Mouse (Mus musculus) hindbrain, embryonic 11.5 days (tissue): Measurements from ENCODE around the gene Ccnd3. TPM values are rescaled to one million over a fixed set of nuclear protein-coding genes. Genes with fewer than 3 reads are reported as not detected.

Experiments
- ATAC-seq: fragments of 200-750 bp; cut with Nextera tagmentation; 2 replicates; pipeline ENCODE4 v1.8.0; 2017; ENCODE audit warnings: mild to moderate bottlenecking, moderate TSS enrichment, moderate library complexity; ENCODE audit not compliant: low FRiP score
- DNase-seq: peaks from one replicate; pipeline ENCODE4 v3.0.0-alpha.2; 2015; ENCODE audit warnings: low spot score
- H3K27ac ChIP-seq: fragments of 300-500 bp; sonication (generic); 2 replicates; pipeline ENCODE4 v1.5.1; 2014; ENCODE audit warnings: mild to moderate bottlenecking, low read depth, low read length
- H3K27me3 ChIP-seq: fragments of 300-500 bp; sonication (generic); 2 replicates; pipeline ENCODE4 v1.6.1; 2014; ENCODE audit warnings: mild to moderate bottlenecking, low read length, moderate library complexity, mixed read lengths; ENCODE audit not compliant: control insufficient read depth, insufficient read depth
- H3K36me3 ChIP-seq: fragments of 300-500 bp; sonication (generic); 2 replicates; pipeline ENCODE4 v1.6.1; 2014; ENCODE audit warnings: mild to moderate bottlenecking, low read length, moderate library complexity, mixed read lengths; ENCODE audit not compliant: control insufficient read depth, insufficient read depth
- H3K4me1 ChIP-seq: fragments of 300-500 bp; sonication (generic); replicated peaks from 2 replicates; pipeline ENCODE4 v1.6.1; 2014; ENCODE audit warnings: low read length, mixed read lengths; ENCODE audit not compliant: control insufficient read depth, insufficient read depth
- H3K4me2 ChIP-seq: fragments of 300-500 bp; sonication (generic); replicated peaks from 2 replicates; pipeline ENCODE4 v1.6.1; 2014; ENCODE audit warnings: mild to moderate bottlenecking, low read depth, low read length
- H3K4me3 ChIP-seq: fragments of 300-500 bp; sonication (generic); 2 replicates; pipeline ENCODE4 v1.5.1; 2014; ENCODE audit warnings: low read depth, low read length
- H3K9ac ChIP-seq: fragments of 300-500 bp; sonication (generic); 2 replicates; pipeline ENCODE4 v1.6.1; 2014; ENCODE audit warnings: low read depth, low read length
- H3K9me3 ChIP-seq: fragments of 300-500 bp; sonication (generic); 2 replicates; pipeline ENCODE4 v1.6.1; 2016; ENCODE audit warnings: low read length; ENCODE audit not compliant: control insufficient read depth
- WGBS: fragments of 180-500 bp; shearing (Covaris S2); extraction: QIAGEN DNeasy Blood & Tissue Kit; methylation state at CpG from one replicate; pipeline ENCODE4 v1.1.7; 2014; 5-methylcytosine and 5-hydroxymethylcytosine counted together
- polyA plus RNA-seq: library from polyadenylated mRNA; unstranded; fragments of >200 nt; fragmentation: Nextera tagmentation; extraction: Ambion mirVana; gene quantifications from 2 replicates; pipeline ENCODE4 v1.2.1, GENCODE M21; 2014

Gene Ccnd3
- polyA plus RNA-seq, 1 experiment from 2014 or later = 190 TPM

DNA sequence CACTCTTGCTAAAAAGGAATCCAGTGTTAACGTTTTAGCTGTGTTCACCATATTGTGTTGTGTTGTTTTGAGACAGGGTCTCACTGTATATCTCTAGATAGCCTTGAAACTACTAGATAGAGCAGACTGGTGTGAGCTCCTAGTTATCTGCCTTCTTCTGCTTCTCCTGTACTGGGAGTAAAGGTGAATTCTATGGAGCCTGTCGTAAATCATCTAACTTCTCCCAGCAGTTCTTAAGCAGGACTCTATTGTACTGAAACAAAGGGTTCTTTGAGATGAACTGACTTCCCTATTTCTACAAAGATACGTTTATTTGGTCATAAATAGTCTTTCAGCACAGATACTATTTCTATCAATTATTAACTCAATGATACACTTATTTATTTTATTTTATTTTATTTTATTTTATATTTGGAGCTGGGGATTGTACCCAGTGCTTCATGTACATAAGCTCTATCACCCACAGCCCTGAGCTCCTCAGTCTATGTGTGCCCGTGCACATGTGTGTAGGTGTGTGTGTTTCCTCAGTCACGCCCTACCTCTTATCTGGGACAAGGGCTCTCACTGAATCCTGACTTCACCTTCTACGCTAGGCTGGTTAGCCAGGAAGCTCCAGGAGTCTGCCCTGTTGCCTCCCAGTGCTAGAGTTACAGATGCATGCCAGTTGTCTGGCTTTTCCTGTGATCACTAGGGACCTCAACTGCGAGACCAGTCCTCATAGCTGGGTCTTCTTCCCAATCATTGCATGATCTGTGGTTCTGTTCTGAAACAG lies 129.3 kb downstream of the Ccnd3 start:
- H3K4me1 ChIP-seq = 0 out of 2 replicates have a peak, but pooled peaks cover 3% of the 10 kb centered on the region
- 79% methylated on average over 7 of the region's 7 CpGs for WGBS
- ATAC-seq (no peak), DNase-seq (no peak)
- no peak overlapping the region for H3K4me3 ChIP-seq
- H3K27me3 ChIP-seq = no peaks in the 10 kb centered on the region
- H3K36me3 ChIP-seq = no peaks in the 10 kb centered on the region
- H3K27ac ChIP-seq = no peak overlapping the region
- H3K9ac ChIP-seq = no peak overlapping the region
- H3K9me3 ChIP-seq = no peaks in the 10 kb centered on the region
- no peak overlapping the region for H3K4me2 ChIP-seq

DNA sequence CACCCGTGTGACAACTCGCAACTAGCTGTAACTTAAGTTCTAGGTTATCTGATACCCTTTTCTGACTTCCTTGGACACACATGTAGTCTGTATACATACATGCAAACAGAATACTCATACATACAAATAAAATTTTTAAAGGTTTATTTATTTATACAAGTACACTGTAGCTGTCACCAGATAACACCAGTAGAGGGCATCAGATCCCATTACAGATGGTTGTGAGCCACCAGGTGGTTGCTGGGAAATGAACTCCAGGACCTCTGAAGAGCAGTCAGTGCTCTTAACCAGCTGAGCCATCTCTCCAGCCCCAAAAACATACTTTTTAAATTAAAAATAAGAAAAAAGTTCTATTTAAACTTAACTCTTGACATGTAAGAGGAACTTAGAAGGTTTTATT lies 138.1 kb downstream of the Ccnd3 start:
- Histone ChIP-seq H3K27ac (no peak overlapping the region), H3K4me2 (no peak overlapping the region), H3K27me3 (no peaks in the 10 kb centered on the region), H3K4me3 (no peak overlapping the region), H3K9ac (no peak overlapping the region), H3K4me1 (no peaks in the 10 kb centered on the region), H3K9me3 (no peaks in the 10 kb centered on the region), H3K36me3 (no peaks in the 10 kb centered on the region)
- DNase-seq (no peak), ATAC-seq (no peak)
- WGBS = 84% methylated on average over 2 of the region's 2 CpGs

DNA sequence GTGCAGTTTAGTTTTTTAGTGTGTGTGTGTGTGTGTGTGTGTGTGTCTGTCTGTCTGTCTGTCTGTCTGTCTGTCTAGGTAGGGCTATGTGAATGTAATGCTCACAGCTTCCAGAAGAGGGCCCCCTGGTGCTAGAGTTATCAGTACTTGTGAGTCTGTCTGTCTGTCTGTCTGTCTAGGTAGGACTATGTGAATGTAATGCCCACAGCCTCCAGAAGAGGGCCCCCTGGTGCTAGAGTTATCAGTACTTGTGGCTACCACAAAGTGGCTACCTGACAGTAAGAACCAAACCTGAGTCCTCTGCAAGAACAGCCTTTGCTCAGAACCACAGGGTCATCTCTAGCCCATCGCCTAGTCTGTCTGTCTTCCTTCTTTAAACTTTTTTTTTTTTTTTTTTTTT lies 141.8 kb downstream of the Ccnd3 start:
- H3K9me3 ChIP-seq = no peaks in the 10 kb centered on the region
- no peaks in the 10 kb centered on the region for H3K36me3 ChIP-seq
- H3K27me3 ChIP-seq = no peaks in the 10 kb centered on the region
- 57% methylated on average over 1 of the region's 1 CpGs for WGBS
- peak; percentile 76 for DNase-seq
- no peak overlapping the region for H3K4me2 ChIP-seq
- no peak overlapping the region for H3K9ac ChIP-seq
- no peaks in the 10 kb centered on the region for H3K4me1 ChIP-seq
- ATAC-seq = no peak
- no peak overlapping the region for H3K4me3 ChIP-seq
- no peak overlapping the region for H3K27ac ChIP-seq

DNA sequence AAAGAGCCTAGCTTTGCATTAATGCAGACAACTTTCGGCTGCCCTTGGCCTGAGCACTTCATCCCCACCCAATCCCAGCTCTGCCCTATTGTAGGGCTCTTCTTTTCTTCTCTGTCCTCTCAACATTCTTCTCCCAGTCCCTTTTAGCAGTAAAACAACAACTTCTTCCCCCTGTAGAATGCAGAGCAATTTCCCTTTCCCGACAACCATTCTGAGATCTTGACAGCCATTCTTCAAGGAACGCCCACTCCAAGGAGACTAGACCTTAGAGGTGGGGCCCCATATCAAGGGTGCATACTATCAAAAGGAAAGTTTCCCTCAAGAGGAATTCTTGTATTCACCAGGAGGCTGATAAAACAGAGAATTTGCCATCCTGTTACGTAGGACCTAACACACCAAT lies 144.1 kb downstream of the Ccnd3 start:
- ATAC-seq (no peak), DNase-seq (no peak)
- Histone ChIP-seq H3K9ac (no peak overlapping the region), H3K4me1 (no peaks in the 10 kb centered on the region), H3K4me2 (no peak overlapping the region), H3K36me3 (no peaks in the 10 kb centered on the region), H3K9me3 (no peaks in the 10 kb centered on the region), H3K27me3 (no peaks in the 10 kb centered on the region), H3K27ac (no peak overlapping the region), H3K4me3 (no peak overlapping the region)
- WGBS = 52% methylated on average over 4 of the region's 4 CpGs

Other genes starting within 250 kb of the Ccnd3 start
- 71.5 and 73.6 TPM in 2 replicates for gene Mrps10, start 136.2 kb upstream of the Ccnd3 start, polyA plus RNA-seq
- gene Guca1b, start 119.7 kb upstream of the Ccnd3 start, polyA plus RNA-seq = 0.31 and 0.35 TPM in 2 replicates
- gene Guca1a, start 104.5 kb upstream of the Ccnd3 start, polyA plus RNA-seq = 1.2 and 1.3 TPM in 2 replicates
- gene AI661453, start 68.4 kb upstream of the Ccnd3 start, polyA plus RNA-seq = 0.40 and 0.49 TPM in 2 replicates
- 0.42 and 0.68 TPM in 2 replicates for gene 1700001C19Rik, start 67.7 kb upstream of the Ccnd3 start, polyA plus RNA-seq
- gene Taf8, start 2.8 kb upstream of the Ccnd3 start, polyA plus RNA-seq = 26.5 and 28.7 TPM in 2 replicates
- 30.8 and 31.0 TPM in 2 replicates for gene Bysl, start 106.4 kb downstream of the Ccnd3 start, polyA plus RNA-seq
- 44.6 and 44.8 TPM in 2 replicates for gene Med20, start 106.5 kb downstream of the Ccnd3 start, polyA plus RNA-seq
- gene Gm20517, start 106.5 kb downstream of the Ccnd3 start, polyA plus RNA-seq = 1.3 and 1.7 TPM in 2 replicates
- 8.7 and 9.1 TPM in 2 replicates for gene Usp49, start 125.6 kb downstream of the Ccnd3 start, polyA plus RNA-seq
- 370 and 375 TPM in 2 replicates for gene Tomm6, start 183.3 kb downstream of the Ccnd3 start, polyA plus RNA-seq
- 7.9 and 8.6 TPM in 2 replicates for gene Frs3, start 184.0 kb downstream of the Ccnd3 start, polyA plus RNA-seq
- gene Gm21981, start 189.4 kb downstream of the Ccnd3 start, polyA plus RNA-seq = 1.4 and 2.1 TPM in 2 replicates
- 0.32 and 1.8 TPM in 2 replicates for gene Prickle4, start 189.7 kb downstream of the Ccnd3 start, polyA plus RNA-seq
- not detected in 2 replicates for gene Pgc, start 221.8 kb downstream of the Ccnd3 start, polyA plus RNA-seq
- 2.5 TPM in 2 replicates for gene Tfeb, start 232.0 kb downstream of the Ccnd3 start, polyA plus RNA-seq